Mouse (Mus musculus): ENCODE measurements around the gene Casp7. TPM values are rescaled to one million over a fixed set of nuclear protein-coding genes. Genes with fewer than 3 reads are reported as not detected.
A peak's percentile ranks its signal among the peaks of the same experiment; 100 is the strongest.
"Not testable (repeated sequence)": the region's sequence is repeated elsewhere in the genome, so short reads cannot be mapped to it uniquely, and the experiment has no call there.

Gene Casp7
- 1 to 10 TPM; 3.1 to 5.9 (median 4.7) TPM for total RNA-seq (2022)

DNA sequence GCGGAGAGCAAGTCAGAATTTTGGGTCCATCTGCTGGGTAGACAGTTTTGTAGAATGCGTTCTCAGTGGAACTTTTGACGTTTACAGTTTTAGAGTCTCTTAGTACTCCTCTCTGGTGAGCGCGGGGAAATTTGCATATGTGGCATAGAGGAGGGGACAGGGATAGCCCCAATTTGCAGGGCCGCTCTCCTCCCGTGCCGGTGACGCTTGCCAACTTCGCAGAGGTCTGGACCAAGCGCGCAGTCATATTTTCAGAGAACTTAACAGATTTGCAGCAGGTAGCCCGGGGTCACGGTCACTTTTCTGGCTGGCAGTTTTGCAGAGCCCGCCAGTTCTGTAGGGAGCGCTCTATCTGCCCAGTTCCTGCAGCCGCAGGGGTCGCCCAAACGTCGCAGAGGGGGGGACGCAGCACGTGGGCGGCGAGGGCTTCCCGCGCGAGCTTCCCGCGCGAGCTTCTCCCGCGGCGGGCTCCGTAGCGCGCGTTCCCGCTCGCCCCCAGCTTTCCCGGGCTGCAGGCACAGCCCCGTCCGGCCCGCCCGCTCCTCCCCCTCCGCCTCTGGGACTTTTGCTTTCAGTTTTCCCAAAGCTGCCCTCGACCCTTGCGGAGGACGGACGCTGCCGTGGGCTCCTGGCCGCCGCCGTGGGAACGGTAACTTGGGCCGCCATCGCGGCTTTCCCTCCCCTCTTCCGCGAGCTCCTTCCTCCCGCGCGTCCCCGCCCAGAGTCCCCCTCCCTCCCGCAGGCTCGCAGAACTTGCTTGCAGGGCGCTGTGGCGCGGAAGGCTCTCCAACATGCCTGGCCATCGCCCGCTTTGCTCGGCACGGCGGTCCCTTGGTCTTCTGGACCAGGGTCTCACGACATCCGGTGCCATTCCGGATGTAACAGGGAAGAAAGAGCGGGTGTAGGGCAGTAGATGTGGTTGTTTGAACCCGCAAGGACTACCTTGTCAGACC is at the start of gene Casp7:
TSS of gene Casp7 (plus strand) at position 461 of the 953 bp plus-strand sequence.
- peak in 1 of 2 experiments; percentile 49 for DNase-seq (ENCODE audit: low spot score in 2 of 2)

DNA sequence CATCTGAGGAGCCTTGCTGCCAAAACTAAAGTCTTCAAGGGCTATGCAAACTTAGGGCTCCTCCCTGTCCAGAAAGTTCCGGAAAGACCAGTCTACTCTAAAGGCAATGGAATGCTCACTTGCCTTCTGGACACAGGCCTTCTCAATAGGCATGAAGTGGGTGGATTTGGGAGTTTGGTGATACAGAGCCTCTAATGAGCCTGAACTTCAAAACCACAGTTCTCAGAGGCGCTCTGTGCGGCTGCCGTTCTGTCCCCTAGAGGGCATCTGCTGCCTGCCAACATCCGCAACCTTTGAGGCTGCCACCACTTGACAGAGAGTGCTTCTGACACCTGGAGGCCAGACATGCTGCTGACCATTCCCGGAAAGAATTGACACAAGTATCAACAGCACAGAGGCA is 47.6 kb upstream of the Casp7 start:
- DNase-seq (ENCODE audit: low spot score in 2 of 2) = no peak

DNA sequence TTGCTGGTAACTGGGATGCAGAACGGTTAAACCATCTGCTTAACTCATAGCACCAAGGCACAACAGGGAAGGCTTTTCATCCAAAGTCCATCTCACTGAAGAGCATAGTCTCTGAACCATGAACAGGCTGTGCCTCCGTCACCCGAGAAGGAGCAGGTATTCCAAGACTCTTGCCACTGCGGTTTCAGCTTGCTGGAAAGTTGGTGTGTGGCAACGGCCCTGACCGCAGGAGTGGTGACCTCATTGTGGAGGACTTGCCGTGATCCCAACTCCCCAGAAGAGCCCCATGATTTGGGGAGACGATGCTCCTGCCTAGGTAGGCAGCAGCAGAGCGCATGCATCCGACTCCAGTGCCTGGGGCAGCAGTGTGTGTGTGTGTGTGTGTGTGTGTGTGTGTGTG is 43.2 kb upstream of the Casp7 start:
- no peak for DNase-seq (ENCODE audit: low spot score in 2 of 2)

DNA sequence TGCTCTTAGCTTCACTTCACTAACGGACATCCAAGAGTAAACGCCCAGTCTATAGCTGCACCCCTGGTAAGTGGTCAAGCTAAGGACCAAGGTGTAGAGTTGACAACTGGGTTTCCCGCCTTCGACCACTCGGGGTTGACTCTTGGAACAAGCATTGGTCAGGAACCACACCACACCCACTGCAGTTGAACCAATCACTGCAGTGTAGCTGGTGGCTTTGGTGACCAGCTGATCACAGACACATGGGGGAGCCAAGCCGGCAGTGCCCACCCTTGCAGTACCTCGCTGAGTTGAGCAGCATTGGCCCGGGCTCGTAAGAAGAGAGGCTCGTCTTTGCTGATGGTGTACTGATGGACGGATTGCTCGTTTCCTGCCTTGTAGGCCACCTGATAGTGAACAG is 41.7 kb upstream of the Casp7 start:
- no peak for DNase-seq (ENCODE audit: low spot score in 2 of 2)

DNA sequence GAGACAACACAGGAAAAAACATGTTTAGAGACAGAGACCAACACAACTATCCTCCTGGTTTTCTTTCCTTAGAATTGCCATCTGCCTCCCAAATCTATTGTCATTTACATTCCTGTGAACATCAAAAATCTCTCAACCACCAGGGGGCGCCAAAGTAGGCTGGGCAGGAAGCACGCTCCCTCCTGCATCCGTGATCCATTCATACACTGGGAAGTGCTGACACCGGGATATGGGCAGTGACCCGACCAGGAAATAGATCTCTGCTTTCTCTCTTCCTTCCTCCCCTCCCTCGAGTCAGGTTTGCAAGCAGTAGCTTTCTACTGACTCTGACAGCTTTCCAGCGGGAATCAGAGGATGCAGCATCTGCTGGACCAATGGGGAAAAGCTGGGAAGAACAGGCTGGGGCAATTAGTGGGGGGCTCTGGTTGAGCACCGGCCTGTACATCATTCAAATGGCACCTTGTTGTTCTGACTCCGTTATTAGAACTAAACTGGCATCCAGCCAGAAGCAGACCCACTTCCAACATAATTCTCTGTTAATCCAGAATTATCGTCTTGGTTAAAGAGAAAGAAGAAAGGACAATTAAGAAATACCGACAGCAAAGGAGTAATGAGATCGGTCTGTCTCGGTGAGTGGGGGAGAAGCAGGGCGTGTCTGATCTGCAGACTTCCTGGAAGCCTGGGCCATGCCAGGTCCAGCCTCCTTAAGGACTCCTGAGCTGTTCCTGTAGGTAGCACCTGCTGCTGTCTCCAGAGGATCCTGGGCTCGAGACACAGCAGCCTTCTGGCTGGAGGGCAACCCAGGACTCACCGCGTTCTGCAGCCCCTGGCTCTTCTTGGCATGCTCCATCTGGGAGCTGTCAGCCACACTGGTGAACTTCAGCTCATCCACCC is 40.2 kb upstream of the Casp7 start:
- peak; percentile 49 to 59 for DNase-seq (ENCODE audit: low spot score in 2 of 2)

DNA sequence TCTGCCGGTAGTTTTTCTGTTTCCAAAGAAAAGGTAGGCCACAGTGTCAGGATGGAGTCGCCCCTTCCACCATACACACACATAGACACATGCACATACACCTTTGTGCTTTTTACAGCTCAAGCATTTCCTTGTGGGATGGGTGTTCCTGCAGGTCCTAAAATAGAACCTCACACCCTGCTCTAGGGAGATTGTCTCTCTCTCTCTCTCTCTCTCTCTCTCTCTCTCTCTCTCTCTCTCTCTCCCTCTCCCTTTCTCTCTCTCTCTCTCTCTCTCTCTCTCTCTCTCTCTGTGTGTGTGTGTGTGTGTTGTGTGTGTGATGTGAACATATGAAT is 39.6 kb upstream of the Casp7 start:
- not testable (repeated sequence) for DNase-seq (ENCODE audit: low spot score in 2 of 2)

DNA sequence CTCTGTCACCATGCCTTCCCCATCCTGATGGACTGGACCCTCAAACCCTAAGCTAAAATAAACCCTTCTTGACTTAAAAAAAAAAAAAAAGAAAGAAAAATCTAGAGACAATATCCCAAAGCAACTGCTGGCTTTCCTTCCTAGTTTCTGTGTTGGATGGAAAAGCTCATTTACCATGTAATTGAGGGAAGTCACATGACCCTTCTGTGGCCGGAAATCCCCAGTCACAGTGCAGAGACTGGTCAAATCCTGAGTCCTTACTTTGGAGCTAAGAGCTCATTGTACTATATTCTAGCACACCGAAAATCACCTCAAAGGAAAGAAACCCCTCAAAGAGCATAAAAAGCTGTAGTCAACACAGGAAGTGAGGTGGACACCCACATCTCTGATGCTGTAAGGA is 38.0 kb upstream of the Casp7 start:
- no peak for DNase-seq (ENCODE audit: low spot score in 2 of 2)

DNA sequence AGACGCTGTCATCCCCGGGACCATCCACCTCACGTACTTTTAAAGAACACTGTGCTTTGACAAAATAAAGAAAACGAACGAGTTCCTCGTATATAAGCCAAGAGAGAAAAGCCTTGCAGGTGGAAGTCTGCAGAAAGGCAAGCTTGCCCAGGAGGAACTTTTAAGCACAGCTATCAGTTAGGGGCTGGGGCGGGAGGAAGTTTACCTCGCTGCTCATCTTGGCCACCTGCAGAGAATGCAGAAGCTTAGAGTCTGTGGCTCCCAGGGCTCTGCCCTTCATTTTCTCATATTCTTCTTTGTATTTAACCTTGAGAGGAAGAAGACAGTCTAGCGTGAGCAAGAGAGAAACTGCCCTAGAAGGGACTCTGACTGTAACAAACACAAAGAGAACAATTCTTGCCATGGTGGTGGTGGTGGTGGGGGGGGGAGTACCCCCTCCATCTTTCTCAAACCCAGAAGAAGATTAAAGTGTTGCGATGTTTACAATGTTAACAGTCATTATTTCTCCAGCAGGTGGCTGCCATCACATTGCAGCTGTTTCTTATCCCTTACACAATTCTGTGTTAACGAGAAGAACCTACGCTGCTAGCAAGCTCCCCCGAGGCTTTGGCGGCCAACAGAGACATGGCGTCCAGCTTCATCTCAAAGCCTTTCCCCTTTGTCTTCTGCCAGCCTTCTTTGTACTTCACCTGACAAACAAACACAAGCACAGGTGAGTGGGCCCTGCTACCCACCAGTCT is 33.0 kb upstream of the Casp7 start:
- DNase-seq (ENCODE audit: low spot score in 2 of 2) = no peak

DNA sequence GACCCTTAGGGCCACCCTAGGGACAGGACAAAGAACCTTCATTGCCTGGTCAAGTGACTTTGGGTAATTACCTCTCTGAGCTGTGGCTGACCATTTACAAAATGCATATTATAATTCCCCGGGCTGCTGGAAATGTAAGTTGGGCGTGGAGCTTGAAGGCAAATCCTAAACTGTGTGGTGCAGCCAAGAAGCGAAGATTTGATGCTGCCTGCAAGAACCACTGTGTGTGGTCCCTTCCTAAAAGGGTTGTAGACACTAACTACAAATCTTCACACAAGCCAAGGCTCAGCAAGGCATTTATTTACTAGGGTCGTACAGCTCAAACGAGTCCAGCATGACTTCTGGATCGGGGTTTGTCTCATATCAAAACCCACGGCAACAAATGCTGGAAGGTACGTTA is 32.4 kb upstream of the Casp7 start:
- no peak for DNase-seq (ENCODE audit: low spot score in 2 of 2)

DNA sequence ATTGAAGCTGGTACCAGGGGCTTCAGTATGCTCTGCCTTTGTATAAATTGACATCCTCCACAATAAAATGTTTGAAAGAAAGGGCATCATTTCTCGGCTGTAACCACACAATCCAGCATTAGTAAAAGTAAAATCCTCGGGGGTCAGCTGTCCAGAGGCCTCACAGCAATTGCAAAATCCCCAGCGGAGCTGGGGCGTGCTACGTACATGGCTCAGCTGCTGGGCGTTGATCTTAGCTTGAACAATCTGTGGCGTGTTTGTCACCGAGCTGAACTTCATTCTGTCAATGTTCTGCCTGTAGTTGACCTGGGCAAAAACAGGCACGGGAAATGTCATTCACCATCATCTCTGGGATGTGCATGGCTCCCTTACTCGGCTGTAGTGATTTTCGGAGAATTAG is 30.8 kb upstream of the Casp7 start:
- no peak for DNase-seq (ENCODE audit: low spot score in 2 of 2)

DNA sequence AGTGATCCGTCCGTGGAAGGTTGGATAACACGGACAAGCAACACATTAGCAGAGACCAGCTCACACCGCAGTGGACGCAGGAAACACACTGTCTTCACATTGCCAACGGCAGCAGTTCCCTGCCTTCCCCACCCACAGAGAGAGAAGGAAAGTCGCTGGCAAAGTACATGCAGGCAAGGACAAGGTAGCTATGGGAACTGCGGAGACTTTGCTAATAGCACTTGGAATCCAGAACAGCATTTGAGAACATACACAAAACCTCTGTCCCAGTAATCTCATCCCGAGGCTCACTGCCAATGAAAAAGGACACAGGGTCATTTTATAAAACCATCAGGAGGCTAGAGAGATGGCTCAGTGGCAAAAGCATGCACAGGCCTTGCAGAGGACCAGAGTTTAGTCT is 30.3 kb upstream of the Casp7 start:
- DNase-seq (ENCODE audit: low spot score in 2 of 2) = no peak

DNA sequence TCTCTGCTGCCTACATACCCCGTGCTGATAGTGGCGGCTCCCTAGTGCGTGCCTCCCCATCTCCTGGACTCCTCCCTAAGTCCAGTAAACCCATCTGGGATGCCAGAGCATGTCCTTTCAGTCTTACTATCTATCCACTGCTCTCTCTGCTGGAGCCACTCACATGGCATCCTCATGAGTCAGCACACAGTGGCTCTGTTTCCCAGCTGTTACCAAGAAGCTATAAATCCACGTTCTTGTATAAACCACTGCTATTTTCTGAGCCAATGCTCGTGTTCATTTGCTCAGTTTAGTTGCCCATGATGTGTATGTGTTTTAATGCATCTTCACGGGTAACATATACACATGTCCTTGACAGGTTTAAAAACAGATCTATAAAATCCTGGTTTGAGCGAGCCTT is 29.2 kb upstream of the Casp7 start:
- DNase-seq (ENCODE audit: low spot score in 2 of 2) = no peak

DNA sequence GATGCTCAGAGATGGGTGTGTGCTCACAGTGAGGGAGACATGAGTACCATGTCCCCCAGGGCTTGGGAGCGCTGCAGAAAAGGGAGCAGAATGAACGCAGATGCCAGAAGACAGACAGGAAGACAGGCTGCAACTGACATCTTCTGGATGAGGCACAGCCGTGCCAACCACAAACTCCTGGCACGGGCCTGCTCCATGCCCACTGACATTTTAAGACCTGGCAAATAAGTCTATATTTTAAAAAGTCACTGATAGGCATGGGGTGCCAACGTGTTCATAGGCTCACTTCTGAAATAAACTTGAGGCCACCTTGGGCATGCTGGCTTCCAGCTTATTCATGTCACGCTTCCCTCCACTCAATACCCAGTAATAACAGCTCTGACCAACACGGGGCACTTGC is 28.0 kb upstream of the Casp7 start:
- DNase-seq (ENCODE audit: low spot score in 2 of 2) = no peak

DNA sequence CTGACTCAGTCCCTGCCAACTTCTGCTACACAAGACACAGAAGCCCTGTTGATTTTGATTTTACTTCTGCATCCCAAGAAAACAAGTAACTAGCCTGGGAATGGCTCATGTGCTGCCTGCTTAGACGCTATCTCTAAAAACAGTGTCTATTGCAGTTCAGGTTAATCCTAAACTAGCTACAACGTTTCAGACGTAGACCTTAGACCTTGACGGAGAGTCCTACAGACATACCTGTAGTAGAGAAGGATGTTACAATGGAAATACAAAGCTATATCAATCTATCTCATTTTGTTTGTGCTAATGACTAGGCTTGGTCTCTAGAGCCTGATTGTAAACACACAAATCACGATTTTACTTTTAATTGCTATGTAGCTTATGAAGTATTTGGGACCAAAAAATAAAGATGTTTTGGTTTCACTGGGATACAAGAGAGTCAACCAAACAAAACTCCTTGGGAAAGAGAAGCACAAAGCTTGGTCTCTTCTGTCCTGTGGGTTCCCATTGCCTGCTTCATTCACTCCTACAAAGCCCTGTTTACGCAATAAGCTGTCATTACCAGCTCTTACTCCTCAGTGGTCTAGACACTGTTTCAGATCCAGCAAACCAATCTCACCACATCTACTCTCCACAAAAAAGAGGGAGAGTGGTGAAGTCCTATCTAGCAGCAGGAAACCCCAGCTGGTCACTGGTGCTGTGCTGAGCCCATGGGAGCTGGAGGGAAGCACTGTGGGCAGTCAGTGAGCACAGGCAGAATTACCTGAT is 26.4 kb upstream of the Casp7 start:
- no peak for DNase-seq (ENCODE audit: low spot score in 2 of 2)

DNA sequence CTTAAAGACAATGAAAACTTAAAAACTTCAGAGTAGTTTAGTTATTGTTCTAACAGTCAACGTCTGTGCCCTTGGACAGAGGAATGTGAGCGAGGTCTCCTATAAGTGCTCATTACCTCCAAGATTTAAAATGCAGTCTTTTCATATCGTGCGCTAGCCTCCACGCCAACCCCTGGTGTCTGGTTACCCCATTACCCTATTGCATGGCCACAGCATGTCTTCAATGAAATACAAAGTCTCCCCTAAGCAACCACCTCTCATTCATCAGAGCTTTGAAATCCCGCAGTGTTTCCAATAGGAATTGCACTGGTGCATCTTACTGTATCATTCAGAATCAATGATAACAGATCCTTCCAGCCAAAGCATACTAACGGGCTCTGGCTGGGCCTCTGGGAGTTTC is 24.7 kb upstream of the Casp7 start:
- DNase-seq (ENCODE audit: low spot score in 2 of 2) = no peak

DNA sequence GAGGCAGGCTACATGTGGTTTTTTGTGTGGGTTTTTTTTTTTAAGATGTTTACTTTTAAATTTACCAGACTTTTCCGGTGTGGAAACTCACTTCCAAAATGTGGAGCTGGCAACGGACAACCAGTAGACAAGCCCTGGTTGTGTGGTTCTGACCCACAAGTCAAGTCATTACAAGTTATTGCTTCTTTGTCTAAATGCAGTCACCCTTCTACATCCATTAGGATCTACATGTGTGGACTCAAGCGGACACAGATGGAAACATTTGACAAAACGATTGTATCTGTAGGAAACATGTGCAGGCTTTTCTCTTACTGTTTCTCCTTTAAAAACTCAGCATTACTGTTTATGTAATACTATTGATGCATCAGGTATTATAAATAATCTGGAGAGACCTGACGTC is 23.7 kb upstream of the Casp7 start:
- DNase-seq (ENCODE audit: low spot score in 2 of 2) = no peak

DNA sequence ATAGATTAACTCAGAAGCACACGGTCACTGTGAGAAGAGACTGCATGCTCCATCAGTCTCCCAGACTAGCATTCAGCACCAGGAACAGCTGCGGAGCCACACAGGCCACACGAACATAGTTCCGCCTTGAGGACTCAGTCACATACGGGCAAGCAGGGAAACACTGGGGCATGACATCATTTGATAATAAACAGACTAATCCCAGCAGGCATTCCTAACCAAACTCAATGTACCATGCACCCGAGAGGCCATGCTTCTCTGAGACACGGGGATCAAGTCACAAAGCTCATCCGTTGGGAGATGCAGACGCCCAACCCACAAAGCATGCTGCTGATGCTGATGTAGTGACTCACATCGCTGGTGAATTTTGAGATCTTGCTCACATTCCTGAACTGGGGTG is 22.9 kb upstream of the Casp7 start:
- DNase-seq (ENCODE audit: low spot score in 2 of 2) = no peak

DNA sequence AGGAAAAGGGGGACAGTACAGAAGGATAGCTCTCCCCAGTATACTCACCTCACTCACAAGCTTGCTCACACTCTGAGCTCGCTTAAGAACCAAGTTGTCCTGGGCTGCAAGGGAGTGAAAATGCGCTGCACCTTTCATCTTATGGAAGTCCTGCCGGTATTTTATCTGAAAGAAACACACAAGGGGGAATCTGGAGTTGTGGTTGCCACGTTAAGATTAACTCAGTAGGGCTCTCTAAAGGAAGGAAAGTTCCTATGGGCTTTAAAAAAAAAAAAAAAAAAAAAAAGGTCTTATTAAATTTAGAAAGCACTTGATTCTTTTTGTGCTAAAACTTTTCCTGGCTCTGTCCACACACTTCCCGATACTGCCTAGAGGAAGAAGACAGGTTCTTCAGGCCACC is 18.9 kb upstream of the Casp7 start:
- DNase-seq (ENCODE audit: low spot score in 2 of 2) = no peak

DNA sequence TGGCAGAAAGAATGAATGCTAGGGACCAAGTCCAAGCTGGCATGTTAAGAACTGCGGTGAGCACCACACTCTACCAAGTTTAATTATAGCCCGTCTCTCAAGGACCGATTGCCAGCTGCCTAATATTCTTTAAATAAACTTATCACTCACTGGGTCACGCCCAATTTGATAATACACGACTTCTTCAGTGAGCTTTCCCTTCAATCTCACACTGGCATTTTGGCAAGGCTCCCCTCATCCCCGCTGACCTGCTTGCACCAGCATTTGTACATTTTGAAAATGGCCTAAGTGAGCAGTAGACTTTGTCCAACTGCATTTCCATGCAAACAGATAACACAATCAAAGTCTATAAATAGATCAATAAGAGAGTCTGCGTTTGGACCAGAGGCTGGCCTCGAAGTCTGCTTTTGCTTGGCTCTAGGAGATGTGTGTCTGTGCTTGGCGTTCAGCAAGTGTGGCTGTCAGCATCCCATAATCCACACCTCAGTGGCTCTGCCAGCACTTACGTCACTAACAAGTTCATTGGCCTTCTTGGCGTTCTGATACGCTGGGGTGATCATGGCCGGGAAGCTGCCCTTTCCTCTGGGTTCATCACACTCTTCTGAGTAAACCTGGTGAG is 18.3 kb upstream of the Casp7 start:
- no peak for DNase-seq (ENCODE audit: low spot score in 2 of 2)

DNA sequence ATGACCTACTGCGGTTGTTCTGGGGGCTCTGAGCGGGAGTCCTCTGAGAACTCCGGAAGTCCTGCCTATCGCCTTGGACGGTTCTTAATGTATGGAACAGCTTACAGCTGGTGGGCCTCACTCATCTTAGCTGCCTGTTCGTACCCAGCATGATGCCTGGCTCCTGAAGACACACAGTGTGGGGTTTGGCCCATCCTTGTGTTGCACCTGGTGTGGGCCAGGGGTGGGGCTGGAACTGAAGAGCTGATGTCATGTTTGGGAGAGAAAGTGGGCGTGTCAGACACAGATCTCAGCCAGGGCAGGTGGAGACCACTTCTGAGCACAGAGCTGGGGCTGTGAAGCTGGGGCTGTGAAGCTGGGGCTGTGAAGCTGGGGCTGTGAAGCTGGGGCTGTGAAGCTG is 16.6 kb upstream of the Casp7 start:
- DNase-seq (ENCODE audit: low spot score in 2 of 2) = no peak

DNA sequence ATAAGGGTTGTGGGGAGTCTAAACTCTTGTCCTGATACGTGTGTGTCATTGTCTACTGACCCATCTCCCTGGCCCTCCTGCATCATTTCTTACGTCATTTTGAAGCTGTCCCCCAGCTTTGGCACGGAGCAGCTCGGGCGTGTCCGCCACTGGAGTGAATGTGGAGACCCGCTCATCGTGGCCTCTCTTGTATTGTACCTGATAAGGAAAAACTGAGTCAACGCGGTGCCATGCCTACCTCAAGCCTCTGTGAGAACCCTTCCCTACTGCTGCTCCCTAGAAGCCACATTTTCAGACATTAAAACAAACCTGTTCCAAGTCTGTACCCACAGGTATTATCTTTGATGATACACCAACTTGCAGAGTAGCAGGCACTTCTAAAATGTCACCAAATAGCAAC is 15.5 kb upstream of the Casp7 start:
- DNase-seq (ENCODE audit: low spot score in 2 of 2) = no peak

Data from gastrocnemius, adult 8-10 months (tissue).